Mouse (Mus musculus) G1E (cell line): ENCODE data around the gene Gm16429. TPM values are rescaled to one million over a fixed set of nuclear protein-coding genes. Genes with fewer than 3 reads are reported as not detected.
"Not testable (repeated sequence)": the region's sequence is repeated elsewhere in the genome, so short reads cannot be mapped to it uniquely, and the experiment has no call there.

Experiments
- ATAC-seq: 2 replicates; pipeline ENCODE4 v1.8.0; 2016; ENCODE audit warnings: mild to moderate bottlenecking; ENCODE audit not compliant: insufficient number of reproducible peaks, poor library complexity, low FRiP score, severe bottlenecking; ENCODE audit errors: extremely low read depth
- DNase-seq: peaks from one replicate; pipeline ENCODE4 v3.0.0; 2012; ENCODE audit warnings: low spot score
- H3K27me3 ChIP-seq: 2 replicates; pipeline ENCODE4 v1.6.1; 2012; ENCODE audit warnings: mild to moderate bottlenecking, low read length, inconsistent platforms; ENCODE audit not compliant: insufficient read depth
- H3K36me3 ChIP-seq: replicated peaks from 2 replicates; pipeline ENCODE3; 2012; ENCODE audit warnings: mild to moderate bottlenecking, inconsistent platforms
- H3K4me1 ChIP-seq: 2 replicates; pipeline ENCODE4 v1.6.1; 2012; ENCODE audit warnings: low read depth, low read length, inconsistent platforms, mixed read lengths; ENCODE audit not compliant: insufficient read depth
- H3K4me3 ChIP-seq: 2 replicates; pipeline ENCODE4 v1.5.1; 2012; ENCODE audit warnings: low read depth, mild to moderate bottlenecking, inconsistent platforms, low read length, moderate library complexity, mixed read lengths
- H3K9me3 ChIP-seq: replicated peaks from 2 replicates; pipeline ENCODE4 v1.6.1; 2012; ENCODE audit warnings: inconsistent platforms
- polyA plus RNA-seq: library from polyadenylated mRNA; stranded (reverse); fragments of >175 nt; gene quantifications from 2 replicates; pipeline ENCODE4 v1.2.3, GENCODE M21; 2012
- total RNA-seq, 2 experiments: library from RNA; stranded (forward) in 1 of 2; stranded (reverse) in 1 of 2; fragments of 200-1000 nt in 1 of 2; fragments of >200 nt in 1 of 2; fragmentation: Nextera tagmentation in 1 of 2; gene quantifications; 2 replicates each; pipeline ENCODE4 v1.2.3; 2014 to 2017

Gene Gm16429
- total RNA-seq (2014; fragmentation: Nextera tagmentation): not detected in 2 replicates
- 0.22 TPM in 1 of 2 replicates, not detected in the other for total RNA-seq (2017)
- polyA plus RNA-seq: not detected in 2 replicates

DNA sequence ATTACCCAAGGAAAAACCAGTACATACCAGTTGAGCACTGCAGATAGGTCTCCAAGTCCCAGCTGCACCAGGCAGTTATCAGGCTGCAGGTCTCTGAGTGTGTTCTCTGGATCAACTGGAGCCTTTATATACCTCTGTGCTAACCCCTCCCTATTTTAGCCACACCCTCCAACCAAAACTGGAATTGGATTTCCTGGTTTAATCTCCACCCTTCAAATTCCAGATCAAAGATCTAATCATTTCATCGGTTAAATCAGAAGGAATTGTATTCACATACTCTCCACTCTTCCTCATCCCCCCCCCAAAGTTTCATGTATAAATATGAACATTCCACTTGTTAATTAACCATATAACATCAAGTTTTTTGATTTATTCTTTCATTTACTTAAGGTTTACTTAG, at the start of gene Gm16429:
TSS of gene Gm16429 (minus strand) at position 101 of the 400 bp plus-strand sequence.
- H3K9me3 ChIP-seq, DNase-seq, ATAC-seq: not testable (repeated sequence)

More for the DNA sequence above, at the start of gene Gm16429:
- H3K27me3 ChIP-seq, H3K36me3 ChIP-seq, H3K4me1 ChIP-seq, H3K4me3 ChIP-seq: not testable (repeated sequence)

Other genes with a start within 250 kb of the Gm16429 start
- gene Gm7792, start 85.3 kb downstream of the Gm16429 start, total RNA-seq (2014; fragmentation: Nextera tagmentation): not detected in 2 replicates
- 0.12 TPM in 1 of 2 replicates, not detected in the other for gene Gm7792, start 85.3 kb downstream of the Gm16429 start, total RNA-seq (2017)
- gene Gm7792, start 85.3 kb downstream of the Gm16429 start, polyA plus RNA-seq: not detected in 2 replicates
- not detected in 2 replicates for gene BC061212, start 141.5 kb upstream of the Gm16429 start, total RNA-seq (2014; fragmentation: Nextera tagmentation)
- gene BC061212, start 141.5 kb upstream of the Gm16429 start, total RNA-seq (2017): 0.05 TPM in 1 of 2 replicates, not detected in the other
- gene BC061212, start 141.5 kb upstream of the Gm16429 start, polyA plus RNA-seq: not detected in 2 replicates
- not detected in 2 replicates for gene Gm6351, start 147.3 kb upstream of the Gm16429 start, total RNA-seq (2014; fragmentation: Nextera tagmentation)
- gene Gm6351, start 147.3 kb upstream of the Gm16429 start, total RNA-seq (2017): 0.11 TPM in 1 of 2 replicates, not detected in the other
- gene Gm6351, start 147.3 kb upstream of the Gm16429 start, polyA plus RNA-seq: not detected in 2 replicates